Mouse (Mus musculus) brain, embryonic 14.5 days (tissue): Measurements from ENCODE around the gene Il23r. TPM values are rescaled to one million over a fixed set of nuclear protein-coding genes. Genes with fewer than 3 reads are reported as not detected.
"Not testable (repeated sequence)": the region's sequence is repeated elsewhere in the genome, so short reads cannot be mapped to it uniquely, and the experiment has no call there.

ENCODE experiments used
- DNase-seq: peaks from one replicate; pipeline ENCODE4 v3.0.0-alpha.2; 2011; ENCODE audit warnings: low read depth
- CTCF ChIP-seq: fragments of 200-500 bp; IDR thresholded peaks from 2 replicates; pipeline ENCODE4 v1.5.1; 2012; ENCODE audit warnings: inconsistent platforms, mild to moderate bottlenecking, moderate library complexity, borderline replicate concordance; ENCODE audit not compliant: insufficient read depth, insufficient read length; ENCODE audit errors: extremely low read depth
- POLR2A ChIP-seq: fragments of 200-500 bp; IDR thresholded peaks from 2 replicates; pipeline ENCODE4 v1.6.1; 2012; ENCODE audit warnings: mild to moderate bottlenecking, inconsistent platforms, borderline replicate concordance; ENCODE audit not compliant: poor library complexity, insufficient read depth, insufficient read length, severe bottlenecking; ENCODE audit errors: extremely low read depth
- polyA plus RNA-seq: library from polyadenylated mRNA; depleted of rRNA; stranded (reverse); fragments of >200 nt; gene quantifications from 2 replicates; pipeline ENCODE4 v1.2.3, GENCODE M21; 2012; rRNA removed

Il23r gene
- polyA plus RNA-seq, result not detected in 2 replicates

GRCm38 (mm10) chr6:67491755-67492154 is at the start of gene Il23r:
Il23r (minus strand) TSS chr6:67491855.
- TF ChIP-seq CTCF (no peak), POLR2A (no peak)
- DNase-seq, result no peak

DNA sequence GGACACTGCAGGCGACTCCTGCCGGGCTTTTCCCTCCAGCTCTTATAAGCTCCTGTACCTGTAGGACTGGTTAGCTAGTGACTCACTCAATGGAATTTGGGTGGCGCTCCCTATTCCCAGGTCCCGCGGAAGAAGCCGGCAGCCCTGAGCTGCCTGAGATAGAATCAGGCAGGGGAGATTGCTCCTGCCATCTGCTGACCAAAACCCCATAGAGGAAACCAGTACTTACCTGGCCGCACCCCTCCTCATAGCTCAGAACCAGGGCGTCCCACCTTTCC is 44.1 kb upstream of the Il23r start, which contains the start of gene Tacstd2:
Gene Tacstd2, minus strand, starts transcription at position 20 of the 278 bp plus-strand sequence.
- no peak for DNase-seq
- TF ChIP-seq CTCF (no peak), POLR2A (no peak)

DNA sequence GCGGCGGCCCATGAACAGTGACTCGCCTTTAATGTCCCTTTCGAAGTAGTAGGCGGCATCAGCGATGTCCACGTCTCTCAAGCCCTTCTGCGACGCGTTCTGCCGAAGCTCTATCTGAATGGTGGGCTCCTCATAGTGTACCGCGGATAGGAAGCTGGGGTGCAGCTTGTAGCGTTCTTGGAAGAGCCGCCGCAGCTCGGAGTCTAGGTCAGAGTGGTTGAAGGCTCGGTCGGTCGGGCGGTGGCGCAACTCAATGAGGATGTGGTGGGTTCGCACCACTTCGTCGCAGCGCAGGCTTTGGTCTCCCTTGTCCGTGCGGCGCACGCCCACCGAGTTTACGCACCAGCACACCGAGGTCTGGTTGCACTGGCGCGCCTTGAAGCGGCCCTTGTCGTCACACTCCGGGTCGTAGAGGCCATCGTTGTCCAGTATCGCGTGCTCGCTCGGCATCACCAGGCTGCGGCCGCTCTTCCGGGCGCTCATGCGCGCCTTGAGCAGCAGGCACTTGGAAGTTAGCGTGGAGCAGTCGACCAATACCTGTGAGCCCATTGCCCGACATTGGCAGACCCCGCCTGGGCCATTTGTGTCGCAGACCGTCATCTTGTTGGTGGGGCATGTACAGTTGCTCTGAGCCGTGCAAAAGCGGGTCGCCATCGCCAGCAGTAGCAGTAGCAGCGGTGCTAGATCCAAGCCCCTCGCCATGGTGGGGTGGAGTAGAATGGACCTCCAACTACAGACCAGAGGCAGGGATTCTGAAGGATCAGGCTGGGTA is 43.5 kb upstream of the Il23r start:
- DNase-seq, result peak; percentile 62
- TF ChIP-seq CTCF, result no peak
- TF ChIP-seq POLR2A, result no peak

DNA sequence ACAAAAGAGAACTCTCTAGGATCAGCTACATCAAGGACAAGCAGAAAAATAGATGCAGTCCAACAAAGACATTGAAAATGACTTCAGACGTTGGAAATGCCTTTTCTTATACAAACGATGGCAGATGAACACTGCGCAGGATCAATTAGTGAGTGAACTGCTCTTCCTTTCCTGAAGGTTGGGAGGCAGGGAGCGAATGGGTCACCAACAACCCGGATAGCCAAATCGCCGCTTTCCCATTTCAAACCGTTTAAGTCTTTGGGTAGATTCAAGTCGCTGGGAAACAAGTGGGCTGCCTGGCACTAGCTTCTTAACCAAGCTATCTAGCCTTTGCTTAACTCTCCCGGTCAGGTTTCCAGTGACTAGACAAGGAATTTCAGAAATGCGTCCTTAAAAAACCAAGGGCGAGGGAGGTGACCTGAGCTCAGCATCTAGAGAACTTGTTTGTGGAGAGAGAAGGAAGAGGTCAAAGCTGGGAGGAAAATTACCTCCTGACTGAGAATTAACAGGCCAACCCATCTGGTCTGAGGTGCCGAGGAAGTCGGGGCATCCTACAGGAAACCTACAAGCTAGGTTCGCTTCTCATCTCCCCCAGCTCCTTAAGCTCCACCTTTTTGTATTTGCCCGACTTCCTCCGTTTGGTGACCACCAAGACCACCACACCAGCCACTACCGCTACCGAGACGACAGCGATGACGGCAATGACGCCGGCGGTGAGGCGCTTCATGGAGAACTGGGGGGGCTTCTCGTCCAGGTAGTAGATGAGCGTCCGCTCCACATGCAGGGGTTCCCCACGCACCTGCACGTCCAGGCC is 42.7 kb upstream of the Il23r start:
- TF ChIP-seq CTCF (no peak), POLR2A (no peak)
- DNase-seq, result peak; percentile 22

DNA sequence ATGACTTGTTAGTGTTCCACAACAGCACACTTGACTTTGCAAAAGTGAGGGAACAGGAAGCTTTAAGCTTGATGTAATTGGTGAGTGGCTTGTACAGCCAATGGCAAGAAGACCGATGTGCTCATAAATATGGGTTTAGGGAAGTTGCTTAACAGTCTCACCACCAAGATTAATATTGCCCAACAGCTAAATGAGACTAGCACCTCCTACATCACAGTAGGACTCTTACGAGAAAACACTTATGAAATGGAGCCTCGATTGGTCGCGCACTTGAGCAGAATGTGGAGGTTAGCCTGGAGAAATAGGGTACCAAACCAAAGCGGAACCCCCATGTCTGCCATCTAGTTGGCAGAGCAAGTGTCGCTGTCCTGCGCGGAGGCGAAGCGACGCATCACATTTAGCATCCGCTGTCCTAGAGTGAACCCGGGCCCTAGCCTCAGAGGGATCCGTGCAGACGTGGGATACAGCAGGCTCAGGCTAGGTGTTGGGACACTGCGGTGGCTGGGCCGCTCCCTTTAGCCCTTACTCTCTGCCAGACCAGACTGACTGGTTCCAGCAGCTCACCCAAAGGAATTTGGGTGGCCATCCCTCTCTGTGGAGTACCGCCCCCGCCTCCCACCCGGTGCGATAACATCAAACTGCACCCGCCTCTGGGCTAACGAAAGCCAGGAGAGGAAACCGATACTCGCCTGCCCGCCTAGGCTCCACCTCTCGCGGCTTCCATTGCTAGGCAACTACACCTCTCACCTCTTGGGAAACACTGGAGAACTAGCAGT is 41.2 kb upstream of the Il23r start:
- TF ChIP-seq CTCF (no peak), POLR2A (no peak)
- DNase-seq, result peak; percentile 36

GRCm38 (mm10) chr6:67531822-67532162 is 40.1 kb upstream of the Il23r start:
- TF ChIP-seq CTCF, result no peak
- no peak for TF ChIP-seq POLR2A
- DNase-seq, result no peak

- TF ChIP-seq CTCF (no peak), POLR2A (no peak)
- peak; percentile 20 for DNase-seq
Observed at GRCm38 (mm10) chr6:67530992-67531821, 39.6 kb upstream of the Il23r start.

GRCm38 (mm10) chr6:67526356-67526755 is 34.7 kb upstream of the Il23r start:
- DNase-seq, result no peak
- TF ChIP-seq POLR2A (no peak), CTCF (no peak)

DNA sequence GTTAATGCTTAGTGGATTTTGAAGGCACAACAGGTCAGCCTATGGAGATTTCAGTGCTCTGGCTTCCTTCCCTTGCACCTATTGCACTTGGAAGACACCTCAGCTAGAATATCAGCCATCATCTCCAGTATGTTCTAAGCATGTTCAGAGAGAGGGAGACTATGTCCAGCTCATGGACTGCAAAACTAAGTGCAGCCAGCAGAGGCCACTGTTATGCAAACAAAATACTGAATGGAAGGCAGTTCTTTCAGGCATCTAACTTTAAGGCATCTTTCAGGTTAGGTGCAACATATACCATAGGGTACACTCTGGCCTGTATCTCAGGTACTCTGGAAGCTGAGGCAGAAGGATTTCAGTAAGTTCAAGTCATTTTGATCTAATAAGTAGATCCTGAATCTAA is 19.1 kb upstream of the Il23r start:
- TF ChIP-seq CTCF (peak; percentile 64; the same call in 1 of the 2 replicates), POLR2A (no peak)
- DNase-seq, result peak; percentile 35

DNA sequence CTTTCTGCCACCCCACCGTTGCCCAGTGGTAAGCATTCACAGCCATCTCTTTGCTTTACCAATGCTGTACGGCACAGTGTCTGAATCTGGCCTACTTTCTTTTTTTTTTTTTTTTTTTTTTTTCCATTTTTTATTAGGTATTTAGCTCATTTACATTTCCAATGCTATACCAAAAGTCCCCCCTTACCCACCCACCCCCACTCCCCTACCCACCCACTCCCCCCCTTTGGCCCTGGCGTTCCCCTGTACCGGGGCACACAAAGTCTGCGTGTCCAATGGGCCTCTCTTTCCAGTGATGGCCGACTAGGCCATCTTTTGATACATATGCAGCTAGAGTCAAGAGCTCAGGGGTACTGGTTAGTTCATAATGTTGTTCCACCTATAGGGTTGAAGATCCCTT is 10.3 kb upstream of the Il23r start:
- DNase-seq, result not testable (repeated sequence)

DNA sequence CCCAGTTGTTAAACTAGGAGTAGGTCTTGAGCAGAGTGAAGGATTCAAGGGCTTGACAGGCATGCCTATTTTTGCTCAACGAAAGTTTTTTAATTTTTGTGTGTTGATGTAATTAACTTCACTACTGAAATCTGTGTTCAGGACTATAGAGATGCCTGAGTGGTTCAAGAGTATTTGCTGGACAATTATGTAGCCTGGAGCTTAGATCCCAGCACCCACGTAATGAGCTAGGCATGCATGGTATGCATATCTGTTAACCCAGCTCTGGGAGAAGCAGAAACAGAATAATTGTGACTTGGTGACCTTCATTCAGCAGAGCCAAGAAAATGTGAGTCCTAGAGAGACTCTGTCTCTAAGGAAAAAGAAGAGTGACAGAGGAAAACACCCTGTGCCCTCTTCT is 10.6 kb downstream of the Il23r start:
- DNase-seq, result no peak
- no peak for TF ChIP-seq POLR2A
- TF ChIP-seq CTCF, result no peak
